Mouse (Mus musculus) C2C12 (cell line): ENCODE data around the gene Ppp1r14d. TPM values are rescaled to one million over a fixed set of nuclear protein-coding genes. Genes with fewer than 3 reads are reported as not detected.

ENCODE experiments used
- H3K27me3 ChIP-seq: one replicate; pipeline ENCODE4 v1.6.1; 2011; ENCODE audit not compliant: control insufficient read depth, insufficient read depth, insufficient read length
- H3K36me3 ChIP-seq: one replicate; pipeline ENCODE4 v1.6.1; 2011; ENCODE audit not compliant: control insufficient read depth, insufficient read depth
- H3K4me3 ChIP-seq: one replicate; pipeline ENCODE4 v1.5.1; 2011; ENCODE audit warnings: mild to moderate bottlenecking, control low read depth; ENCODE audit not compliant: poor library complexity, insufficient read depth, severe bottlenecking
- H3K79me2 ChIP-seq: one replicate; pipeline ENCODE4 v1.6.1; 2011; ENCODE audit not compliant: control insufficient read depth, insufficient read depth
- H3K79me3 ChIP-seq: one replicate; pipeline ENCODE4 v1.6.1; 2011; ENCODE audit warnings: low read depth, control low read depth
- H3ac ChIP-seq: one replicate; pipeline ENCODE3; 2011; ENCODE audit warnings: low read depth; ENCODE audit not compliant: control insufficient read depth, insufficient read length
- CEBPB ChIP-seq: IDR thresholded peaks from one replicate; pipeline ENCODE4 v1.6.1; 2011; ENCODE audit warnings: low read depth, mild to moderate bottlenecking, control low read depth, moderate library complexity
- CTCF ChIP-seq: IDR thresholded peaks from one replicate; pipeline ENCODE4 v1.5.1; 2011; ENCODE audit not compliant: control insufficient read depth, insufficient read depth, insufficient read length
- FOSL1 ChIP-seq: IDR thresholded peaks from one replicate; pipeline ENCODE4 v1.8.0; 2011; ENCODE audit warnings: mild to moderate bottlenecking, low read length; ENCODE audit not compliant: poor library complexity, insufficient read depth, severe bottlenecking
- MAX ChIP-seq: IDR thresholded peaks from one replicate; pipeline ENCODE4 v1.6.1; 2011; ENCODE audit warnings: mild to moderate bottlenecking, control low read depth
- MYOD1 ChIP-seq: IDR thresholded peaks from one replicate; pipeline ENCODE4 v1.6.1; 2011; ENCODE audit warnings: low read depth; ENCODE audit not compliant: control insufficient read depth, insufficient read length
- MYOG ChIP-seq: IDR thresholded peaks from one replicate; pipeline ENCODE4 v1.6.1; 2011; ENCODE audit not compliant: control insufficient read depth, insufficient read length; ENCODE audit errors: extremely low read depth
- USF1 ChIP-seq: IDR thresholded peaks from one replicate; pipeline ENCODE4 v1.6.1; 2011; ENCODE audit warnings: low read depth, mild to moderate bottlenecking, control low read depth, moderate library complexity
- polyA plus RNA-seq: library from polyadenylated mRNA; unstranded; fragments of >200 nt; fragmentation: generic; extraction: Trizol; gene quantifications from one replicate; pipeline ENCODE4 v1.2.1, GENCODE M21; 2012; ENCODE audit warnings: missing spikeins

Gene Ppp1r14d
- polyA plus RNA-seq, 1 experiment, result 0.12 TPM

GRCm38 (mm10) chr2:119182914-119183313, 46.8 kb downstream of the Ppp1r14d start:
- Histone ChIP-seq H3ac (no peak overlapping the region), H3K79me3 (no peaks in the 10 kb centered on the region), H3K27me3 (no peaks in the 10 kb centered on the region), H3K79me2 (peaks cover 8% of the 10 kb centered on the region), H3K4me3 (no peak overlapping the region), H3K36me3 (peaks cover 10% of the 10 kb centered on the region)
- TF ChIP-seq USF1, result no peak
- no peak for TF ChIP-seq MYOG
- TF ChIP-seq MYOD1, result no peak
- no peak for TF ChIP-seq FOSL1
- TF ChIP-seq CTCF, result no peak
- no peak for TF ChIP-seq CEBPB
- TF ChIP-seq MAX, result no peak

DNA sequence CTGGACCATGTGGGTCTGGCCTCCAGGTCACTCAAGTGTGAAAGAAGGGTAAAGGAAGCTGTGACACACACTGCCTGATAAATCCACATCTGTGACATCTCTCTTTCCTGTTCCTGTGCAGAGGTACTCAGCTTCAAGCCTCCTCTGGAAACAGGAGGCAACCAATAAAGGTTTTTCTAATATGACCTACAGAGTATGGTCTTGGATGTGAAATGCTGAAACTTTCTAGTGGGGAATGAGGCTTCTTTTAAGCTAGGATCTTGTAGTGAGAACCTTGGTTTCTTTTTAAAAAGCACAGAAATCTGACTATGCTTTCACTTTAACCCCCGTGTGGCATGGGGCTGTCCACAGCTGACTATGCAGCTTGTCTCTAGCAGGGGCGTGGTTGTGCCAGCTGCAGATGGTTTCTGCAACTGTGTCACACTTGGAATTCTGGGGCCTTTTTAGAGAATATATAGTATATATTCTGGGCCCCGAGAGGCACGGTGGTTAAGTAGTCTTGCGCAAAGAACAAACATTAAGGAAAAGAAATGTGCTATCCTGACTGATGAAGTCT, 52.2 kb downstream of the Ppp1r14d start:
- H3K4me3 ChIP-seq, result no peak overlapping the region
- H3K36me3 ChIP-seq, result peaks cover 11% of the 10 kb centered on the region
- H3K79me3 ChIP-seq, result peaks cover 9% of the 10 kb centered on the region
- TF ChIP-seq CEBPB (no peak), CTCF (no peak), MYOD1 (no peak), USF1 (no peak), MYOG (no peak), FOSL1 (no peak), MAX (no peak)
- peaks cover 28% of the 10 kb centered on the region for H3K79me2 ChIP-seq
- H3ac ChIP-seq, result no peak overlapping the region
- H3K27me3 ChIP-seq, result no peaks in the 10 kb centered on the region

DNA sequence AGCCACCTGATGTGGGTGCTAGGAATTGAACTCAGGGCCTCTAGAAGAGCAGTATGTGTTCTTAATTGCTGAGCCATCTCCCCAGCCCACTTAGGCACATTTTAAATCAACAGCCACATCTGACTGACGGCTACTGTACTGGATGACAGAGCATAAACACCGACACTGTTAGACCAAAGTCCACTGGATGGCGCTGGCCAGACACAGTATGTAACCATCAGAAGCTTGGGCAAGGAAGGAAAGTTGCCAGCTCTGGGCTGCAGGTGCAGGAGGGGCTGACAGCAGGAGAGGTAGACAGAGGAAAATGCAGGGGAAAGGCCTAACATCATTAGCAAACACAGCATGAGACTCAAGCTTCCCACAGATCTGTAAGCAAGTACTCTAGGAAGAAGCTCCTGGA, 52.9 kb downstream of the Ppp1r14d start:
- no peaks in the 10 kb centered on the region for H3K27me3 ChIP-seq
- TF ChIP-seq MYOD1 (no peak), CEBPB (no peak), CTCF (no peak), FOSL1 (no peak), USF1 (no peak), MYOG (no peak), MAX (no peak)
- H3K36me3 ChIP-seq, result peaks cover 11% of the 10 kb centered on the region
- peaks cover 28% of the 10 kb centered on the region for H3K79me2 ChIP-seq
- peaks cover 9% of the 10 kb centered on the region for H3K79me3 ChIP-seq
- no peak overlapping the region for H3ac ChIP-seq
- H3K4me3 ChIP-seq, result peak overlapping the region; percentile 2

DNA sequence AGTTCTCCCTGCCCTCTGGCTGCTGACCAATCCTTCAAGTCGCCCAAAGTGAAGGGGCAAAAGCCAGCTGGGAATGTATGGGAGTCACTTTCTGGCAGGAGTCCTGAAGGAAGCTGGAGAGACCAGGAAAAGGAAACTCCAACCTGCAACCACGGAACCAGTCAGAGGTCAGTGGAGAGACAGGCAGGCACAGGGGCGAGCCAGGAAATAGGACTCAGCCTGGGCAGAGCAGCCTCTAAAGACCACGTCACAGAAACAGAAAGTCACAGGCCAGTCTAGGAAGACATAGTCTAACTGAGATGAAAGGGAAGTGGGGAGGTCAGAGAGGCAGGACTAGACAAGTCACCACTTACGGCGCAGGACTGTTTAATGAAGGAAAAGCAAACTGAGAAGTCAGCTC, 54.1 kb downstream of the Ppp1r14d start:
- H3K4me3 ChIP-seq, result peak overlapping the region; percentile 31

GRCm38 (mm10) chr2:119174866-119175265, 54.8 kb downstream of the Ppp1r14d start:
- H3K4me3 ChIP-seq, result peak overlapping the region; percentile 31
- H3ac ChIP-seq, result peak overlapping the region; percentile 45
- peaks cover 28% of the 10 kb centered on the region for H3K79me2 ChIP-seq
- H3K27me3 ChIP-seq, result no peaks in the 10 kb centered on the region
- H3K79me3 ChIP-seq, result peaks cover 9% of the 10 kb centered on the region
- peaks cover 11% of the 10 kb centered on the region for H3K36me3 ChIP-seq
- peak; percentile 17 for TF ChIP-seq MAX
- TF ChIP-seq CEBPB, result no peak

More for the DNA sequence above, 54.1 kb downstream of the Ppp1r14d start:
- Histone ChIP-seq H3ac (peak overlapping the region; percentile 6), H3K79me3 (peaks cover 9% of the 10 kb centered on the region), H3K79me2 (peaks cover 28% of the 10 kb centered on the region), H3K27me3 (no peaks in the 10 kb centered on the region), H3K36me3 (peaks cover 11% of the 10 kb centered on the region)
- TF ChIP-seq CTCF (no peak), USF1 (no peak), MYOG (no peak), MYOD1 (no peak), CEBPB (no peak), MAX (no peak), FOSL1 (no peak)

DNA sequence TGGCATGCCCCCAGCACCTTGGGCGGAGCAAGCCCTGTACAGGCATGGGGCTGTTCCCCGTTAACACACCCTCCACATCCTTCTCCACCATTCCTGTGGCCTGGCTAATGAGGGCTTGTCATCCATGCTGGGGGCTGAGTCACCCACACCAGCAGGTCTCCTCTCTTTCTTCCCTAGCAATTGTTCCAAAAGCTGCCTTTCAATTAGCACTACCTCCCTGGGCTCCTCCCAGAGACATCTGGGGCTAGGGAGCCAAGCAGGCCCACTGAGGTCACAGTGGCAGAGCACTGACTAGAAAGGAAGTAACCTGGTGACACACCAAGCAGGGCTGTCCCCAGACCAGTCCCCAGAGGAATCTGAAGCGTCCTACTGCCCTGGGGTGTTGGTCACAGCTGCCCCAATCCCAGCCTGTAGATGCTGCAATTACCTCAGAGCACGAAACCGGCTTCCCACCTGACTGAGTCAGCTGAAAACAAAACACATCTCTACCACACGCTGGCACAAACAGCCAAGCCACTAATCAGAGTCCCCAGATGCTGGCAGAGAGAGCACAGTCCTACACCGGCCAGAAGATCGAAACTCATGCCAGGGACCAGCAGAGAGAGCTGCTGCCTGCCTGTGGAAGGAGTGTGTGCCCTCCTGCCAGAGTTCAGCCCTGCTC, 55.6 kb downstream of the Ppp1r14d start, which contains the start of gene Gm14137:
Gene Gm14137 (plus strand): TSS at position 519 of the 661 bp plus-strand sequence.
- H3K27me3 ChIP-seq, result no peaks in the 10 kb centered on the region
- H3ac ChIP-seq, result peak within 1 kb of the TSS; percentile 45
- H3K4me3 ChIP-seq, result peak within 1 kb of the TSS; percentile 31
- peak; percentile 92 for TF ChIP-seq MAX
- peak; percentile 52 for TF ChIP-seq FOSL1
- no peak for TF ChIP-seq USF1
- peak; percentile 71 for TF ChIP-seq MYOD1
- TF ChIP-seq MYOG, result no peak
- TF ChIP-seq CEBPB, result peak; percentile 72
- H3K79me3 ChIP-seq, result peaks cover 9% of the 10 kb centered on the region
- H3K36me3 ChIP-seq, result peaks cover 11% of the 10 kb centered on the region
- H3K79me2 ChIP-seq, result peaks cover 28% of the 10 kb centered on the region
